Mouse (Mus musculus): ENCODE measurements around the gene Pex3. TPM values are rescaled to one million over a fixed set of nuclear protein-coding genes. Genes with fewer than 3 reads are reported as not detected.

The Pex3 gene
- polyA plus RNA-seq, 1 experiment from 2014 or later = 31.4 TPM

- Histone ChIP-seq H3K4me2 (ENCODE audit: low read length) (no peak overlapping the region), H3K27me3 (ENCODE audit: insufficient read depth, low read length) (no peaks in the 10 kb centered on the region), H3K36me3 (ENCODE audit: insufficient read depth, low read length) (no peaks in the 10 kb centered on the region), H3K4me3 (replicated peaks; ENCODE audit: low read depth, low read length) (no peak overlapping the region), H3K9ac (ENCODE audit: low read depth, low read length) (no peak overlapping the region), H3K9me3 (replicated peaks; ENCODE audit: low read length) (no peaks in the 10 kb centered on the region), H3K4me1 (replicated peaks; ENCODE audit: insufficient read depth, low read length) (no peaks in the 10 kb centered on the region; the same call in 1 of the 2 replicates), H3K27ac (no peak overlapping the region)
- WGBS = 43% methylated on average over 7 of the region's 7 CpGs
- DNase-seq (ENCODE audit: low spot score) (no peak), ATAC-seq (replicated peaks; ENCODE audit: low FRiP score, low read depth) (no peak)
- TF ChIP-seq CTCF (IDR thresholded peaks at IDR 0.05; ENCODE audit: low read depth) = no peak
Measured at GRCm38 (mm10) chr10:13569818-13570217, 16.9 kb upstream of the Pex3 start.

GRCm38 (mm10) chr10:13566393-13566792 is 13.5 kb upstream of the Pex3 start:
- no peak for TF ChIP-seq CTCF (IDR thresholded peaks at IDR 0.05; ENCODE audit: low read depth)
- 61% methylated on average over 13 of the region's 13 CpGs for WGBS

GRCm38 (mm10) chr10:13565080-13565448 is 12.1 kb upstream of the Pex3 start:
- Histone ChIP-seq H3K27me3 (ENCODE audit: insufficient read depth, low read length) (no peaks in the 10 kb centered on the region), H3K36me3 (ENCODE audit: insufficient read depth, low read length) (peaks cover 12% of the 10 kb centered on the region; the same call in 1 of the 2 replicates), H3K9ac (ENCODE audit: low read depth, low read length) (no peak overlapping the region), H3K27ac (no peak overlapping the region), H3K4me1 (replicated peaks; ENCODE audit: insufficient read depth, low read length) (no peaks in the 10 kb centered on the region), H3K4me2 (ENCODE audit: low read length) (peak overlapping the region; percentile 47), H3K4me3 (replicated peaks; ENCODE audit: low read depth, low read length) (0 out of 2 replicates have a peak overlapping the region, but pooled peaks have one; percentile 0), H3K9me3 (replicated peaks; ENCODE audit: low read length) (no peaks in the 10 kb centered on the region)
- DNase-seq (ENCODE audit: low spot score) (no peak), ATAC-seq (replicated peaks; ENCODE audit: low FRiP score, low read depth) (0 out of 2 replicates have a peak, but pooled peaks have one; percentile 26)
- WGBS = 7% methylated on average over 8 of the region's 8 CpGs
- TF ChIP-seq CTCF (IDR thresholded peaks at IDR 0.05; ENCODE audit: low read depth) = no peak

More at GRCm38 (mm10) chr10:13566393-13566792, 13.5 kb upstream of the Pex3 start:
- ATAC-seq (replicated peaks; ENCODE audit: low FRiP score, low read depth) (no peak), DNase-seq (ENCODE audit: low spot score) (no peak)
- H3K4me2 ChIP-seq (ENCODE audit: low read length) = no peak overlapping the region
- H3K27ac ChIP-seq = no peak overlapping the region
- no peaks in the 10 kb centered on the region for H3K4me1 ChIP-seq (replicated peaks; ENCODE audit: insufficient read depth, low read length)
- H3K27me3 ChIP-seq (ENCODE audit: insufficient read depth, low read length) = no peaks in the 10 kb centered on the region
- H3K4me3 ChIP-seq (replicated peaks; ENCODE audit: low read depth, low read length) = no peak overlapping the region
- H3K36me3 ChIP-seq (ENCODE audit: insufficient read depth, low read length) = 0 out of 2 replicates have a peak, but pooled peaks cover 3% of the 10 kb centered on the region
- H3K9me3 ChIP-seq (replicated peaks; ENCODE audit: low read length) = no peaks in the 10 kb centered on the region
- H3K9ac ChIP-seq (ENCODE audit: low read depth, low read length) = no peak overlapping the region

- no peaks in the 10 kb centered on the region for H3K4me1 ChIP-seq (replicated peaks; ENCODE audit: insufficient read depth, low read length)
- 23% methylated on average over 24 of the region's 24 CpGs for WGBS
- H3K4me2 ChIP-seq (ENCODE audit: low read length) = peak overlapping the region; percentile 47
- H3K27ac ChIP-seq = no peak overlapping the region
- H3K9me3 ChIP-seq (replicated peaks; ENCODE audit: low read length) = no peaks in the 10 kb centered on the region
- no peak overlapping the region for H3K9ac ChIP-seq (ENCODE audit: low read depth, low read length)
- 0 out of 2 replicates have a peak overlapping the region, but pooled peaks have one; percentile 0 for H3K4me3 ChIP-seq (replicated peaks; ENCODE audit: low read depth, low read length)
- peaks cover 12% of the 10 kb centered on the region; the same call in 1 of the 2 replicates for H3K36me3 ChIP-seq (ENCODE audit: insufficient read depth, low read length)
- peak; percentile 90 for DNase-seq (ENCODE audit: low spot score)
- TF ChIP-seq CTCF (IDR thresholded peaks at IDR 0.05; ENCODE audit: low read depth) = peak; percentile 95
- no peaks in the 10 kb centered on the region for H3K27me3 ChIP-seq (ENCODE audit: insufficient read depth, low read length)
- peak; percentile 65 for ATAC-seq (replicated peaks; ENCODE audit: low FRiP score, low read depth)
Measured at GRCm38 (mm10) chr10:13564364-13565079, 11.6 kb upstream of the Pex3 start.

GRCm38 (mm10) chr10:13560014-13560674 is 7.2 kb upstream of the Pex3 start:
- H3K4me2 ChIP-seq (ENCODE audit: low read length) = no peak overlapping the region
- DNase-seq (ENCODE audit: low spot score) = no peak
- TF ChIP-seq CTCF (IDR thresholded peaks at IDR 0.05; ENCODE audit: low read depth) = no peak
- H3K4me3 ChIP-seq (replicated peaks; ENCODE audit: low read depth, low read length) = no peak overlapping the region
- 87% methylated on average over 13 of the region's 13 CpGs for WGBS
- H3K36me3 ChIP-seq (ENCODE audit: insufficient read depth, low read length) = peaks cover 12% of the 10 kb centered on the region; the same call in 1 of the 2 replicates
- H3K9ac ChIP-seq (ENCODE audit: low read depth, low read length) = no peak overlapping the region
- H3K27ac ChIP-seq = no peak overlapping the region
- no peak for ATAC-seq (replicated peaks; ENCODE audit: low FRiP score, low read depth)
- H3K4me1 ChIP-seq (replicated peaks; ENCODE audit: insufficient read depth, low read length) = no peaks in the 10 kb centered on the region
- H3K9me3 ChIP-seq (replicated peaks; ENCODE audit: low read length) = no peaks in the 10 kb centered on the region
- H3K27me3 ChIP-seq (ENCODE audit: insufficient read depth, low read length) = no peaks in the 10 kb centered on the region

- no peak for TF ChIP-seq CTCF (IDR thresholded peaks at IDR 0.05; ENCODE audit: low read depth)
- H3K9ac ChIP-seq (ENCODE audit: low read depth, low read length) = no peak overlapping the region
- H3K36me3 ChIP-seq (ENCODE audit: insufficient read depth, low read length) = no peaks in the 10 kb centered on the region
- H3K4me3 ChIP-seq (replicated peaks; ENCODE audit: low read depth, low read length) = no peak overlapping the region
- no peaks in the 10 kb centered on the region for H3K9me3 ChIP-seq (replicated peaks; ENCODE audit: low read length)
- ATAC-seq (replicated peaks; ENCODE audit: low FRiP score, low read depth) (no peak), DNase-seq (ENCODE audit: low spot score) (no peak)
- 90% methylated on average over 1 of the region's 1 CpGs for WGBS
- no peak overlapping the region for H3K27ac ChIP-seq
- no peak overlapping the region for H3K4me2 ChIP-seq (ENCODE audit: low read length)
- H3K4me1 ChIP-seq (replicated peaks; ENCODE audit: insufficient read depth, low read length) = 0 out of 2 replicates have a peak, but pooled peaks cover 6% of the 10 kb centered on the region
- no peaks in the 10 kb centered on the region for H3K27me3 ChIP-seq (ENCODE audit: insufficient read depth, low read length)
Measured at GRCm38 (mm10) chr10:13554316-13554715, 1.4 kb upstream of the Pex3 start.

Data from kidney, postnatal 0 days (tissue).